Mouse (Mus musculus): ENCODE measurements around the gene Sash1.

The Sash1 gene

DNA sequence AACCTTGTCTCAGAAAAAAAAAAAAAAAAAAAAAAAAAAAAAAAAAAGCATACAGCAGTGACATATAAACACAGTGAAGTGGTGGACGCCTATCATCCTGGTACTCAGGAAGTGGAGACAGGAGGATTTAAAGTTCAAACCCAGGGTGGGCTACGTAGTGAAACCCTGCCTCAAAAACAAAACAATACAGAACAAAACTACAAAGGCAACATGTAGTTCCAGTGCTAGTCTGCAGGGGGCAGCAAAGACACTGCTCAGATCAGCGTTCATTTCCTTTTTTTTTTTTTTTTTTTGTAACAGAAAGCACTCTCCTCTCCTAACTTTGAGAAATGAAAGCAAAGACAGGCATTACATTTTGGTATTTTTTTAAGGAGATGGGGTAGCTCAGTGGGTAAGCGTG lies 203.0 kb downstream of the Sash1 start:
- peak; percentile 68 for DNase-seq (ENCODE audit: low read depth, low spot score)

DNA sequence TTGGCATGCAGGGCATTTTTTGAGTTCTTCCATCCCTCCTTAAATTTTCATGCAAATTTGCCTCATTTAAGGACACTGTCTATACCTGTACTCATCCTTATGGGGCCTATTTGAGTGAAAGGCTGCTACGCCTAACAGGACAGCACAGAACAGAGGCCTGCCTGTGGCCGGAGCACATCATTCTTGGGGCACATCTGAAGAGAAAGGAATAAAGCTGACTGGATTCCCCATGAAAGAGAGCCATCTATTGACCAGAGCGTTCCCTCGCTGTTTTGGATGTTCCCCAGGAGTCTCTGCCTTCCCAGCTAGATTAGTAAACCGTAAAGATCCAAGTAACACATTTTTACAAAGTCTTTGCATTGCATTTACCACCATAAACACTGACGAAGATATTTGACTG lies 203.5 kb downstream of the Sash1 start:
- DNase-seq (ENCODE audit: low read depth, low spot score) = no peak

DNA sequence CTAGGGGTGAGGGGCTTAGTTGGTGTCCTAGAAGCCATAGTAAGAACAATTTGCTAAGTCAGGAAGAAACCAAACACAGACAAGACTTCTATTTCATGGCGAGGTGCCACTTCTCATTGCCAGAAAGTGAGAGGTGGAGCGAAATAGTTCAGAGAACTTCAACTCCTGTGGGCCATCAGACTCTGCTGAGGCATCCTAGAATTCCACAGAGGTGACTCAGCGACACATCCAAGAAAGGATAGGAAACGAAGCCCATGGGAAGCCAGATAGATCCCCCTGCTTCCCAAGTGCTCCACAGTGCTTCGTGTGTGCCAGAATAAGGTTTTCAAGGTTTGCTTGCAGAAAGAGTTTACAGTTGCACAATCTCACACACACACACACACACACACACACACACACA lies 209.1 kb downstream of the Sash1 start:
- DNase-seq (ENCODE audit: low read depth, low spot score) = no peak
